Mouse (Mus musculus): ENCODE data around the gene Slc48a1.

Gene Slc48a1

DNA sequence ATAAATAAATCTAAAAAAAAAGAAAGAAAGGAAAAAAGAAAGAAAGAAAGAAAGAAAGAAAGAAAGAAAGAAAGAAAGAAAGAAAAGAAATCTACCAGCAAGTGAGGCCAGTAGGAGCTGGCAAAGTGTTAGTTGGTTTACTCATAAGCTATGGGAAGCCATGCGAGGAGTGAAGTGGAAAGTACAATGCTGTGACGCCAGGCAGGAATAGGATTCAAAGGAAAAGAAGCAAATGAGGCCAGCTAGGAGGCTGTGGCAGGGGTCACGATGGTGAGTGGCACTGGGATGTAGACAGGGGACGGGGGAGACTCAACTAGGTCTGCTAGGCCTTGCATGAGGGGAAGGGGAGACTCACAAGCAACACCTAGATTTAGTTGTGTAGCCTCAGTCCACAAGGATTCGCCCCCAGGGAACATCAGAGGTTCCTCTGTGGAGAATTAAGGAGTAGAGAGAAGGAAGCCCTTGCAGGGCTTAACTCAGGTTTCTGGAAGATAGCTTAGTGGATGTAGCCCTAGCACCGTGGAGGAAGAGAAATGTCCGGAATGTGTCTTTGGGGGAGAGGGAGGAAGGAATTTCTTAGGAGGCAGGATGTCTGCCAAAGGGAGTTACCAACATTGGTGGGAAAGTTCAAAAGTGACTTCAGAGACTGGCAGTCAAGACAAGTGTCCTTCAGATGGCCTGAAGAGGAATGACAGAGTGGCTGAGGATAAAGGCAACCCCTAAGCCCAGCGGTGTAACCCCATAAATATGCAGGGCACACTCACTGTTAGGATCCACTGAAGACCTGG, at the start of gene Slc48a1:
Gene Slc48a1, plus strand, starts transcription at position 210 of the 788 bp plus-strand sequence.
- H3K36me3 ChIP-seq (ENCODE audit: insufficient read depth, low read length) = no peaks in the 10 kb centered on the region
- no peaks in the 10 kb centered on the region for H3K9me3 ChIP-seq (ENCODE audit: low read length)
- H3K27me3 ChIP-seq (ENCODE audit: insufficient read depth, low read length) = peaks cover 38% of the 10 kb centered on the region
- TF ChIP-seq NANOG (IDR thresholded peaks at IDR 0.05; ENCODE audit: borderline replicate concordance, low read length) (no peak), CTCF (conservative IDR thresholded peaks at IDR 0.05; ENCODE audit: low read length) (no peak), POU5F1 (IDR thresholded peaks at IDR 0.05; ENCODE audit: borderline replicate concordance, low read length) (no peak)
- H3K4me3 ChIP-seq (replicated peaks; ENCODE audit: low read length) = no peak within 1 kb of the TSS
- H3K4me1 ChIP-seq (replicated peaks; ENCODE audit: low read depth, low read length) = peaks cover 32% of the 10 kb centered on the region

DNA sequence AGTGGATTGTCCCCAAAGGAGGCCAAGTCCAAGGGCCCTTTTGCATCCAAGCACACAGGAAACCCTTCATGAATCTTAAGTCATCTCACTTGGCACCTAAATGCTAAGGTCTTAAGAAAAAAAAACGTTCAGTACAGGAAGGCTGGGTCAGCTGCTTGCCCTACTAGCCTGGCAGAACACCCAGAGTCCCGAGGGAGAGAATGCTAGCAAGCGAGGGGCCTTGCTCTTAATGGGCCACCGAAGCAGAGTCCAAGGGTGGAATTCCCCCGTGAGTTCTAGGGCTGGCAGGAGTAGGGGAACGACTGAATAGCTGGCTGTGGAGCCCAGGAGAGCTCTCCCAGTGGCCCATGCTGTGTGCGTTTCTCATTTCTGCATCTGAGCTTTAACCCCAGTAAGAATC, 49.5 kb upstream of the Slc48a1 start:
- Histone ChIP-seq H3K4me3 (replicated peaks; ENCODE audit: low read length) (no peak overlapping the region), H3K9me3 (ENCODE audit: low read length) (peaks cover 50% of the 10 kb centered on the region), H3K27me3 (ENCODE audit: insufficient read depth, low read length) (no peaks in the 10 kb centered on the region; the same call in 1 of the 2 replicates), H3K36me3 (ENCODE audit: insufficient read depth, low read length) (no peaks in the 10 kb centered on the region), H3K4me1 (replicated peaks; ENCODE audit: low read depth, low read length) (no peaks in the 10 kb centered on the region)
- TF ChIP-seq POU5F1 (IDR thresholded peaks at IDR 0.05; ENCODE audit: borderline replicate concordance, low read length) (no peak), NANOG (IDR thresholded peaks at IDR 0.05; ENCODE audit: borderline replicate concordance, low read length) (no peak), CTCF (conservative IDR thresholded peaks at IDR 0.05; ENCODE audit: low read length) (no peak)

DNA sequence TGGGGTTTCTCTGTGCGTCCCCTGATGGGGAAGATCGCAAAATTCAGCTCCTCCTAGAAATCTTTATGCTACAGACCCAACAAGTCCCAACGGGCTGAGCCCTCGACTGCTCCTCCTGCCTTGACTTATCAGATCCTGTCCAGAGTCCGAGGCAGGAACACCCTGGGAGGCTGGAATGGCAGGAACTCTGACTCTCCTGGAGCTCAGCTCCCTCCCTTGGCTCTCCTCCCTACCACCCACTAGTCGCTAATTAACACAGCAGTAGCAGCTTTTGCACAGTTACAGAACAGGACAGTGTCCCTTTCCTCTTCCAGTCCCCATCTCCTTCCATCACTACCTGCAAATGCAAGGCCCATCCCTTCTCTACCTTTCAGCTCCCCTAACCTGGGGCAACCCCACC, 48.0 kb upstream of the Slc48a1 start:
- no peak for TF ChIP-seq CTCF (conservative IDR thresholded peaks at IDR 0.05; ENCODE audit: low read length)
- no peak for TF ChIP-seq NANOG (IDR thresholded peaks at IDR 0.05; ENCODE audit: borderline replicate concordance, low read length)
- TF ChIP-seq POU5F1 (IDR thresholded peaks at IDR 0.05; ENCODE audit: borderline replicate concordance, low read length) = no peak
- H3K9me3 ChIP-seq (ENCODE audit: low read length) = peaks cover 55% of the 10 kb centered on the region
- H3K36me3 ChIP-seq (ENCODE audit: insufficient read depth, low read length) = no peaks in the 10 kb centered on the region
- H3K4me1 ChIP-seq (replicated peaks; ENCODE audit: low read depth, low read length) = no peaks in the 10 kb centered on the region
- H3K4me3 ChIP-seq (replicated peaks; ENCODE audit: low read length) = no peak overlapping the region
- no peaks in the 10 kb centered on the region; the same call in 1 of the 2 replicates for H3K27me3 ChIP-seq (ENCODE audit: insufficient read depth, low read length)

DNA sequence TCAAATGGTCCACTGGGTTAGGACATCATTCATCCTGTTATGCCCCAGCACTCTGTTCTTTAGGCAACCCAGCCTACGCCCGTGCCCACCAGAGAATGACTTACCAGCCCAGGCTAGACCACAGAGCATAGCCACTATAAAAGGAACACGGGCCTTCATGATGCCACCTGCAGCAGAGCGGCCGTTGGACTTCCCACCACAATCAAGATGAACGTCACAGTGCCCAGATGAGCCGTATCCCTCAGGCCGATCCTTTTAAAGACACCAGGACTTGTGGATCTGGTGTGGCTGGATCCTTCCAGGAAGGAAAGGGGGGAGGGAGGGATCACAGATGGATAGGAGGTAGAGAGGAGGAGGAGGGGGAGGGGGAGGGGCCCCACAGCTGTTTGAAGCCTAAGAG, 47.2 kb upstream of the Slc48a1 start, which contains the start of gene Endou:
Gene Endou, minus strand, starts transcription at position 229 of the 400 bp plus-strand sequence.
- no peak within 1 kb of the TSS for H3K4me3 ChIP-seq (replicated peaks; ENCODE audit: low read length)
- no peaks in the 10 kb centered on the region for H3K4me1 ChIP-seq (replicated peaks; ENCODE audit: low read depth, low read length)
- H3K36me3 ChIP-seq (ENCODE audit: insufficient read depth, low read length) = no peaks in the 10 kb centered on the region
- TF ChIP-seq NANOG (IDR thresholded peaks at IDR 0.05; ENCODE audit: borderline replicate concordance, low read length) (no peak), CTCF (conservative IDR thresholded peaks at IDR 0.05; ENCODE audit: low read length) (no peak), POU5F1 (IDR thresholded peaks at IDR 0.05; ENCODE audit: borderline replicate concordance, low read length) (no peak)
- H3K27me3 ChIP-seq (ENCODE audit: insufficient read depth, low read length) = no peaks in the 10 kb centered on the region; the same call in 1 of the 2 replicates
- peaks cover 55% of the 10 kb centered on the region for H3K9me3 ChIP-seq (ENCODE audit: low read length)

DNA sequence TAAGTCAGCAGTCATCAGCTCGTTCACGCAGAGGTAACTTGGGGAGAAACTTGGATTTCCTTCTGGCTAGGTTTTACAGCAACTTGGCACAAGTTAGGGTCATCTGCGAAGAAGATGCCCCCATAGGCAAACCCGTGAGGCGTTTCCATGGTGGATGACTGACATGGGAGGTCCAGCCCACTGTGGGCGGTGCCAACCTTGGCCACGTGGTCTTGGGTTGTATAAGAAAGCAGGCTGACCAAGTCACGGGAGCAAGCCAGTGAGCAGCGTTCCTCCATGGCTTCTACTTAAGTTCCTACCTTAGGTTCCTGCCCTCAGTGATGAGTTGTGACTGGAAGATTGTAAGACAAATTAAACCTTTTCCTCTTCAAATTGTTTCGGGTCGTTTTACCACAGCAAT, 46.3 kb upstream of the Slc48a1 start:
- H3K4me1 ChIP-seq (replicated peaks; ENCODE audit: low read depth, low read length) = no peaks in the 10 kb centered on the region
- no peak overlapping the region for H3K4me3 ChIP-seq (replicated peaks; ENCODE audit: low read length)
- no peak for TF ChIP-seq NANOG (IDR thresholded peaks at IDR 0.05; ENCODE audit: borderline replicate concordance, low read length)
- no peak for TF ChIP-seq POU5F1 (IDR thresholded peaks at IDR 0.05; ENCODE audit: borderline replicate concordance, low read length)
- no peak for TF ChIP-seq CTCF (conservative IDR thresholded peaks at IDR 0.05; ENCODE audit: low read length)

DNA sequence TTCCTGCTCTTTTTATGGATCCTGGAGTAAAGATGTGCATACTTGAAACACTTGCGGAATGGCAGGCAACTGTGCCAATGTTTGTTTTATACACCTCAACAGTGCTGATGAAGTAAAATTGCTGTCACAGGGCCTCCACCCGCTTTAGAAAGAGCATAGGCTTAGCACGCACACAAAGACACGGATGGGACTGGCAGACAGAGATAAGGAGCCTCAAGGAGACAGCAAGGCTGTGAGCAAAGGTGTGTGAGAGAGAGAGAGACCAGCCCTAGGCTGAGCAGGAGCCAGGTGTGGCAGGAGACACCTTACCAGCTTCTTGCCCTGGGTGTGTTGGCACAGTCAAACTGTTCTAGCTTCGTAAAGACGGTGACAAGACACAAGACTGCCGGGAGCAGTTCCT, 39.4 kb upstream of the Slc48a1 start:
- Histone ChIP-seq H3K27me3 (ENCODE audit: insufficient read depth, low read length) (peaks cover 3% of the 10 kb centered on the region; the same call in 1 of the 2 replicates), H3K36me3 (ENCODE audit: insufficient read depth, low read length) (no peaks in the 10 kb centered on the region; the same call in 1 of the 2 replicates), H3K9me3 (ENCODE audit: low read length) (peaks cover 31% of the 10 kb centered on the region), H3K4me3 (replicated peaks; ENCODE audit: low read length) (no peak overlapping the region), H3K4me1 (replicated peaks; ENCODE audit: low read depth, low read length) (no peaks in the 10 kb centered on the region)
- no peak for TF ChIP-seq NANOG (IDR thresholded peaks at IDR 0.05; ENCODE audit: borderline replicate concordance, low read length)
- TF ChIP-seq CTCF (conservative IDR thresholded peaks at IDR 0.05; ENCODE audit: low read length) = no peak
- TF ChIP-seq POU5F1 (IDR thresholded peaks at IDR 0.05; ENCODE audit: borderline replicate concordance, low read length) = no peak

More for the DNA sequence above, 46.3 kb upstream of the Slc48a1 start:
- no peaks in the 10 kb centered on the region; the same call in 1 of the 2 replicates for H3K36me3 ChIP-seq (ENCODE audit: insufficient read depth, low read length)
- H3K9me3 ChIP-seq (ENCODE audit: low read length) = peaks cover 61% of the 10 kb centered on the region
- H3K27me3 ChIP-seq (ENCODE audit: insufficient read depth, low read length) = no peaks in the 10 kb centered on the region; the same call in 1 of the 2 replicates

DNA sequence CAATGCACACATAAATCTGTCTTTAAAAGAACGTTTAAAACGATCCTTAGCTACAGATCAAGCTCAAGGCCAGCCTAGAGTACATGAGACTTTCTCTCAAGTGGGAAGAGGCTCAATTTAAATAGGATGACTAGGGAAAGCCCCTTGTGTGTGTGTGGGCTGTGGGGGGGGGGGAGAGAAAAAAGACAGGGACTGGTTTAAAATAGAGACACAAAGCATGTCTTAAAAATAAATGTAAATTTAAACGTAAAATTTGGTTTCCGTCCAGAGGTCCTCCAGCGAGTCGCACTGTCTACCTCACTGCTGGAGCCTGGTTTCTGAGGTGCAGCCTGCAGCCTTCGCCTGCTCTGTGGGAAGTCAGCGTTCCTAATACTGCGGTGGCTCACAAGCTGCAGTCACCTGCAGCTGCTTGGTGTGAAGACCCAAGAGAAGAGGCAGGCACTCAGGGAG, 38.0 kb upstream of the Slc48a1 start:
- no peak overlapping the region for H3K4me3 ChIP-seq (replicated peaks; ENCODE audit: low read length)
- H3K36me3 ChIP-seq (ENCODE audit: insufficient read depth, low read length) = peaks cover 5% of the 10 kb centered on the region
- H3K4me1 ChIP-seq (replicated peaks; ENCODE audit: low read depth, low read length) = peaks cover 3% of the 10 kb centered on the region
- H3K27me3 ChIP-seq (ENCODE audit: insufficient read depth, low read length) = peaks cover 3% of the 10 kb centered on the region; the same call in 1 of the 2 replicates
- peaks cover 28% of the 10 kb centered on the region for H3K9me3 ChIP-seq (ENCODE audit: low read length)
- TF ChIP-seq CTCF (conservative IDR thresholded peaks at IDR 0.05; ENCODE audit: low read length) (no peak), NANOG (IDR thresholded peaks at IDR 0.05; ENCODE audit: borderline replicate concordance, low read length) (no peak), POU5F1 (IDR thresholded peaks at IDR 0.05; ENCODE audit: borderline replicate concordance, low read length) (no peak)

DNA sequence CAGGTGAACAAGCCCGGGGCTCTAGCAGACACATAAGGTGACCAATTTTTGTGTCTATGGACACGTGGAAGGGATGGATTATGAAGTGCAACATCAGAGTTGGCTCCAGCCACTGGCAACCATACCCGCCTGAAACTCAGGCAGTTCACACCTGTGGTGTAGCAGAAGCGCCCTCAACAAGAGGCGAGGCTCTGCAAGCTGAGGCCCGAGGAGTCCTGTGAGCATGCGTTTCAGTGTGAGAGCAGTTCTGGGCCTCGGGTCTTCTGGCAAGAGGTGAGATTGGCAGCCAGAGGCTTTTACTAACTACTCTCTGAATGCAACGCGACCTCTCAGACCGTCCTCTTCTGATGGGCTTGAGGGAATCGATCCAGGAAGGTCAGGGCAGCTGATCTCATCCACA, 36.7 kb upstream of the Slc48a1 start:
- H3K36me3 ChIP-seq (ENCODE audit: insufficient read depth, low read length) = peaks cover 15% of the 10 kb centered on the region
- peaks cover 5% of the 10 kb centered on the region for H3K4me1 ChIP-seq (replicated peaks; ENCODE audit: low read depth, low read length)
- peaks cover 3% of the 10 kb centered on the region; the same call in 1 of the 2 replicates for H3K27me3 ChIP-seq (ENCODE audit: insufficient read depth, low read length)
- peaks cover 25% of the 10 kb centered on the region for H3K9me3 ChIP-seq (ENCODE audit: low read length)
- no peak overlapping the region for H3K4me3 ChIP-seq (replicated peaks; ENCODE audit: low read length)
- TF ChIP-seq POU5F1 (IDR thresholded peaks at IDR 0.05; ENCODE audit: borderline replicate concordance, low read length) (no peak), CTCF (conservative IDR thresholded peaks at IDR 0.05; ENCODE audit: low read length) (no peak), NANOG (IDR thresholded peaks at IDR 0.05; ENCODE audit: borderline replicate concordance, low read length) (no peak)
